Mouse (Mus musculus) kidney, postnatal 0 days (tissue): ENCODE data around the gene Cacna1c. TPM values are rescaled to one million over a fixed set of nuclear protein-coding genes. Genes with fewer than 3 reads are reported as not detected.

ENCODE experiments used
- ATAC-seq: fragments of 200-750 bp; cut with Nextera tagmentation; replicated peaks from 2 replicates; pipeline ENCODE4 v1.8.0; 2017; ENCODE audit warnings: low read depth, moderate number of reproducible peaks, moderate TSS enrichment, moderate library complexity; ENCODE audit not compliant: low FRiP score
- DNase-seq: peaks from one replicate; pipeline ENCODE4 v3.0.0-alpha.2; 2016; ENCODE audit warnings: low spot score
- H3K27ac ChIP-seq: fragments of 300-500 bp; sonication (generic); 2 replicates; pipeline ENCODE4 v1.5.1; 2014; ENCODE audit warnings: mild to moderate bottlenecking
- H3K27me3 ChIP-seq: fragments of 300-500 bp; sonication (generic); 2 replicates; pipeline ENCODE4 v1.6.1; 2014; ENCODE audit warnings: low read length, mixed read lengths; ENCODE audit not compliant: insufficient read depth
- H3K36me3 ChIP-seq: fragments of 300-500 bp; sonication (generic); 2 replicates; pipeline ENCODE4 v1.6.1; 2014; ENCODE audit warnings: low read length, mixed read lengths; ENCODE audit not compliant: insufficient read depth
- H3K4me1 ChIP-seq: fragments of 300-500 bp; sonication (generic); replicated peaks from 2 replicates; pipeline ENCODE4 v1.6.1; 2014; ENCODE audit warnings: antibody characterized with exemption, low read length, mixed read lengths; ENCODE audit not compliant: insufficient read depth
- H3K4me2 ChIP-seq: fragments of 300-500 bp; sonication (generic); 2 replicates; pipeline ENCODE4 v1.6.1; 2014; ENCODE audit warnings: mild to moderate bottlenecking, low read length, moderate library complexity, mixed read lengths
- H3K4me3 ChIP-seq: fragments of 300-500 bp; sonication (generic); replicated peaks from 2 replicates; pipeline ENCODE4 v1.5.1; 2014; ENCODE audit warnings: low read depth, low read length
- H3K9ac ChIP-seq: fragments of 300-500 bp; sonication (generic); 2 replicates; pipeline ENCODE4 v1.6.1; 2014; ENCODE audit warnings: low read depth, low read length
- H3K9me3 ChIP-seq: fragments of 300-500 bp; sonication (generic); replicated peaks from 2 replicates; pipeline ENCODE4 v1.6.1; 2016; ENCODE audit warnings: low read length, inconsistent platforms, mixed read lengths
- CTCF ChIP-seq: IDR thresholded peaks from 2 replicates; pipeline ENCODE4 v1.5.1; 2016; ENCODE audit warnings: antibody characterized with exemption, low read depth, mild to moderate bottlenecking, moderate library complexity
- WGBS: fragments of 180-500 bp; shearing (Covaris S2); extraction: QIAGEN DNeasy Blood & Tissue Kit; methylation state at CpG from one replicate; pipeline ENCODE4 v1.1.7; 2014; 5-methylcytosine and 5-hydroxymethylcytosine counted together
- polyA plus RNA-seq: library from polyadenylated mRNA; unstranded; fragments of >200 nt; fragmentation: Nextera tagmentation; extraction: Ambion mirVana; gene quantifications from 2 replicates; pipeline ENCODE4 v1.2.1, GENCODE M21; 2015

The Cacna1c gene
- polyA plus RNA-seq, 1 experiment from 2014 or later: 1.3 TPM

DNA sequence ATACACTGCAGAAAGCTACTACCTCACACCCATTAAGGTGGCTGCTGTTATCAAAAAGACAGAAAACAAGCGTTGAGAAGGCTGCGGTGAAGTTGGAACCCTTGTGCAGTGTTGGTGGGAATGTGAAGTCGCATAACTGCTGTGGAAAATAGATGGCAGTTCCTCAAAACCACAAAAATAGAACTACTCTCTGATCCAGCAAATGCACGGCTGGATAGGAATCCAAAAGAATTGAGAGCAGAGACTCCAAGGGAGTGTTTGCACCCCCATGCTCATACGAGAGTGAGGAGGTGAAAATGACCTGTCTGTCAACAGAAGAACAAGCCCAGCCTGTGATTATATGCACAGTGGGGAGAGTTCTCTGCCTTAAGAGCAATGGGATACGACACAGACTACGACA, 123.4 kb downstream of the Cacna1c start:
- DNase-seq (no peak), ATAC-seq (no peak)
- WGBS: 75% methylated on average over 7 of the region's 7 CpGs
- no peak overlapping the region for H3K27ac ChIP-seq
- no peak for TF ChIP-seq CTCF
- H3K27me3 ChIP-seq: no peaks in the 10 kb centered on the region
- no peaks in the 10 kb centered on the region for H3K36me3 ChIP-seq
- no peaks in the 10 kb centered on the region for H3K9me3 ChIP-seq
- H3K4me3 ChIP-seq: no peak overlapping the region
- no peaks in the 10 kb centered on the region for H3K4me1 ChIP-seq
- no peak overlapping the region for H3K9ac ChIP-seq
- no peak overlapping the region for H3K4me2 ChIP-seq

GRCm38 (mm10) chr6:119070771-119071170, 125.4 kb downstream of the Cacna1c start:
- Histone ChIP-seq H3K4me3 (no peak overlapping the region), H3K9ac (no peak overlapping the region), H3K4me1 (no peaks in the 10 kb centered on the region), H3K4me2 (no peak overlapping the region), H3K36me3 (no peaks in the 10 kb centered on the region), H3K27me3 (no peaks in the 10 kb centered on the region), H3K9me3 (no peaks in the 10 kb centered on the region), H3K27ac (no peak overlapping the region)
- no peak for TF ChIP-seq CTCF
- WGBS: 72% methylated on average over 4 of the region's 4 CpGs
- no peak for DNase-seq
- ATAC-seq: no peak

DNA sequence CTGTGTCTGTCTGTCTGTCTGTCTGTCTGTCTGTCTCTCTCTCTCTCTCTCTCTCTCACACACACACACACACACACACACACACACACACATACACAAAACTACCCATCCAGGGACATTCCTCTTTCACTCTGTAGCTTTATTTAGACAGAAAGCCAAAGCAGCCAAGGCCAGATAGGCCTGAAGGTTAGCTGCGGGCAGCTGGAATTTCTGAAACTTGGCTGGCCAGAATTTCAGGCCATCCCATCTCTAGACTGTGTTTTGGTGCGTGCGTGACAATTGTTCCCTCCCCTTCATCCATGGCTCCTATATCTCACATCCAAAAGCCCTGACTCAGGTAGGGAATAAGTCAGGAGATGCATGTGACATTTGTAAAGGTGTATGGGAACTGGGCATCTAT, 125.9 kb downstream of the Cacna1c start:
- no peaks in the 10 kb centered on the region for H3K4me1 ChIP-seq
- no peaks in the 10 kb centered on the region for H3K9me3 ChIP-seq
- no peak for TF ChIP-seq CTCF
- no peak for ATAC-seq
- H3K36me3 ChIP-seq: no peaks in the 10 kb centered on the region
- no peaks in the 10 kb centered on the region for H3K27me3 ChIP-seq
- WGBS: 91% methylated on average over 3 of the region's 3 CpGs
- H3K4me2 ChIP-seq: no peak overlapping the region
- H3K9ac ChIP-seq: no peak overlapping the region
- DNase-seq: no peak
- no peak overlapping the region for H3K27ac ChIP-seq
- no peak overlapping the region for H3K4me3 ChIP-seq

- no peaks in the 10 kb centered on the region for H3K27me3 ChIP-seq
- no peak for DNase-seq
Measured at GRCm38 (mm10) chr6:119069145-119069544, 127.1 kb downstream of the Cacna1c start.

DNA sequence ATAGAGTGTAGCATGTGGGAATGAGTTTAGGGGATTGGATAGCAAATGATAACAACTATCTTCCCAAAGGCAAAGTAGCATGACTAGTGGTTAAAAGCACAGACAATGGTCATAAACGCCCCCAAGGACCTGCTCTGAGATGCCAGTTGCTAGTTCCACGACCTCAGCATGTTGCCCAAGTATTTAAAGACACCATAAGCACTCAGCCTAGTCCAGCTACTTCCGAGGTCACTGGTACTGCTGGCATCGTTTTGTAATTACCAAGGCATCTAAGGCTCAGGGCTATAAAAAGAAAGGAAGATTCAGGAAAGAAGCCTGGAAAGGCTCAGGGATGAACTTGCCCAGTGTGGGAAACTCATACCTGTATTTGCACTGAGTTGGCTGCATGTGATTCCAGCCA, 127.6 kb downstream of the Cacna1c start:
- H3K4me2 ChIP-seq: no peak overlapping the region
- WGBS: 69% methylated on average over 4 of the region's 4 CpGs
- no peak overlapping the region for H3K9ac ChIP-seq
- no peaks in the 10 kb centered on the region for H3K4me1 ChIP-seq
- DNase-seq (no peak), ATAC-seq (no peak)
- H3K27ac ChIP-seq: no peak overlapping the region
- no peaks in the 10 kb centered on the region for H3K9me3 ChIP-seq
- no peak for TF ChIP-seq CTCF
- H3K36me3 ChIP-seq: no peaks in the 10 kb centered on the region
- no peaks in the 10 kb centered on the region for H3K27me3 ChIP-seq
- no peak overlapping the region for H3K4me3 ChIP-seq

More at GRCm38 (mm10) chr6:119069145-119069544, 127.1 kb downstream of the Cacna1c start:
- H3K9me3 ChIP-seq: no peaks in the 10 kb centered on the region
- H3K4me2 ChIP-seq: no peak overlapping the region
- 48% methylated on average over 5 of the region's 5 CpGs for WGBS
- no peak overlapping the region for H3K27ac ChIP-seq
- no peak overlapping the region for H3K4me3 ChIP-seq
- no peaks in the 10 kb centered on the region for H3K4me1 ChIP-seq
- TF ChIP-seq CTCF: no peak
- ATAC-seq: no peak
- no peaks in the 10 kb centered on the region for H3K36me3 ChIP-seq
- no peak overlapping the region for H3K9ac ChIP-seq

DNA sequence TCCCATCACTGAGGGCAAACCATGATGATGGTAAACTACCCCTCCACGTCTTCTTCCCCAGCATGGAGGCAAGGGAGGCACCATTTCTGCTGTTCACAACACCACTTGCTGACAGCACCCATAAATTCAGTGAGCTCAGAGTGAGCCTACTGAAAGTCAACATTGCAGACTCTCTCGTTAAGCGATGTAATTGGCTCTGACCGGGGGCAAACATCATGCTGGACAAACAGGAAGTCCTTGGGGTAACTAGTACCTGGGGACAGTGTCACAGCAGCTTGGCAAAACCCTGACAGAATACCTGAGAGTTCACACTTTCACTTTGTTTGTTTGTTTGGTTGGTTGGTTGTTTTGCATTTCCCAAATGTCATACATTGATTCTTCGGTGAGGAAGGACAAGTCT, 131.3 kb downstream of the Cacna1c start:
- Histone ChIP-seq H3K4me2 (no peak overlapping the region), H3K9me3 (no peaks in the 10 kb centered on the region), H3K4me3 (no peak overlapping the region), H3K36me3 (no peaks in the 10 kb centered on the region), H3K9ac (no peak overlapping the region), H3K27ac (no peak overlapping the region), H3K4me1 (no peaks in the 10 kb centered on the region), H3K27me3 (no peaks in the 10 kb centered on the region)
- TF ChIP-seq CTCF: no peak
- WGBS: 51% methylated on average over 5 of the region's 5 CpGs
- ATAC-seq: no peak
- no peak for DNase-seq

DNA sequence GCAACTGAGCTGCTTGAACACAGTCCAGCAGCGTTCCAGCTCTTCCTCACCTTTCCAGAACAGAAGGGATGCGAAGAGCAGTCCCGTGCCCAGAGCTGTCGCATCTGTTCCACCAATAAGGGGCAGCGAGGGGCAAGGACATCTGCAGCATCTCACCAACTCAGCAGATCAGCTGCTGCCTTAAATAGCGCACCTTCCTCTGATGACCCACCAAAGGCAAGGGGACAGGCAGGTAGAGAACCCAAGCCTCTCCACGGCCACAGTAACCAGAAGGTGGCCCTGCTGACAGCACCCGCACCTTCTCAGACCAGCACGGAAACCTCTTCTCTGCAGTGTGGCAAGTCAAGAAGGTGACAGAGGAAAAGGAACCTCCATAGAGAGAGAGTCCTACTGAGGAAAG, 131.8 kb downstream of the Cacna1c start:
- TF ChIP-seq CTCF: no peak
- no peaks in the 10 kb centered on the region for H3K9me3 ChIP-seq
- H3K36me3 ChIP-seq: no peaks in the 10 kb centered on the region
- DNase-seq: no peak
- H3K4me3 ChIP-seq: no peak overlapping the region
- ATAC-seq: no peak
- no peaks in the 10 kb centered on the region for H3K27me3 ChIP-seq
- H3K4me2 ChIP-seq: no peak overlapping the region
- no peak overlapping the region for H3K27ac ChIP-seq
- H3K4me1 ChIP-seq: no peaks in the 10 kb centered on the region
- H3K9ac ChIP-seq: no peak overlapping the region
- WGBS: 89% methylated on average over 9 of the region's 9 CpGs
